Mouse (Mus musculus): ENCODE measurements at regions not wholly inside any gene's neighbourhood (a gene's known extent, or its start where the extent isn't known, plus 50 kb on each side); places are given as distances from the start of the nearest gene placed in this dataset.

DNA sequence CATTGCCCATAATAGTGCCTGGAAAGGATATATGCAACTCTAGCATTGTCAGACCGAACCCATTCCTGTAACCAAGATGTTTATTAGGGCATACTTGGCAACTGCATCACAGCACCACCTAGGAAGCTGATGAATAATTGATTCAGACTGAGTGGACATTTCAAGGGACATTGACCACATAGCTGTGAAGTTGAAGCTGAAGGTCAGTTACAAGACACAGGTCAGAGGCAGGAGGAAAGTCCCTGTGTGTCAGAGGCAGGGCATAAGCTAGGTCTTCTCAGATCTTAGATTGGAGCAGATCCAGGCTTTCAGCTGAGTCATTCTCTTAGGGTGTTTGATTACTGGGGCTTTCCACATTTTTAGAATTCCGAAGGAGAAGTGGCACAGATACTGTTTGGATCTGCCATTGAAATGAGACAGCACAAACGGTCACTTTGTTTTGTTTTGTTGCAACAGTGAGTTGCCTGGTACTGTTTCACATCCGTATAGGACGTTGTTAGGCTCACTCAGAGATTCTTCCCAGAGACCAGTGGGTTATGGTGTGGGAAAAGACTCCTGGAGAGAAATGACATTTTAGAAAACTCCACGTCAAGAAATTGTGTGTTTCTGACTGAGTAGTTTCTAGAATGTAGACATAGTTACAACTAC, 2055.2 kb upstream of the 5930422O12Rik start:
- H3K27ac ChIP-seq (ENCODE audit: low read depth, low read length), result no peak overlapping the region
- no peak overlapping the region for H3K4me3 ChIP-seq (ENCODE audit: low read depth, low read length)
- H3K4me1 ChIP-seq (replicated peaks; ENCODE audit: control insufficient read depth, insufficient read depth, low read length), result 0 out of 2 replicates have a peak, but pooled peaks cover 2% of the 10 kb centered on the region
- no peaks in the 10 kb centered on the region for H3K9me3 ChIP-seq (ENCODE audit: control insufficient read depth, low read length)
- H3K27me3 ChIP-seq (ENCODE audit: control insufficient read depth, insufficient read depth, low read length), result no peaks in the 10 kb centered on the region
- ATAC-seq (ENCODE audit: low FRiP score), result no peak
- no peak overlapping the region for H3K9ac ChIP-seq (ENCODE audit: low read depth, low read length)
- DNase-seq (ENCODE audit: low spot score), result no peak
- H3K36me3 ChIP-seq (ENCODE audit: control insufficient read depth, insufficient read depth, low read length), result no peaks in the 10 kb centered on the region
- H3K4me2 ChIP-seq (replicated peaks; ENCODE audit: low read depth, low read length), result no peak overlapping the region
- 80% methylated on average over 6 of the region's 6 CpGs for WGBS

DNA sequence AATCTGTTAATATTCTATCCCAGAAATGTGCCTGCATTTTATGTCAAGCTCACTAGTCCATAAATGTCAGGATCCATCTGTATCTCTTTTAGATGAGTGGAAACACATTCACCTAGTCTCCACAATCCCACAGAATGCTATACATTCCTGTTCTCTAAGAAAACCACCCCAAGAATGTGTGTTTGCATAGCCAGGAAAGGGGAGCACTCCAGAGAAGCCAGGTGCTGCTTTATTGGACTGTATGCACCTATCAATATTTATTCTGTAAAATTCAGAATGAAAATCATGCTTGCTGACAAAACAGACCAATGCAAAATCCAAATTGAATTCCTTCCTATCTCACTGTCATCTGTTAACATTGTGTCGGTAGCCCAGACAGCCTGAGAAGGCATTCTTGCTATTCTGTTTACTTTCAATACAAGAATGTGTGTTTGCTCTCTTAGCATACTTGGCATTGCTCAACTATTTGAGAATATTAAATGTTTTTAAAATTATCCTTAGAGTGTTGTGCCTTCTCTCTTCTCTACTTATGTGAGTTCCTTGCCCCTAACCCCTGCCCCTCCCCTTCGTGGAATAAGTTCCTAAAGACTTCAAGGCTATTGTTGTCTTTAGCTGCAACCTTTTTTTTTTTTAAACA, 2050.7 kb upstream of the 5930422O12Rik start:
- Histone ChIP-seq H3K9me3 (ENCODE audit: control insufficient read depth, low read length) (no peaks in the 10 kb centered on the region), H3K4me2 (replicated peaks; ENCODE audit: low read depth, low read length) (no peak overlapping the region), H3K4me3 (ENCODE audit: low read depth, low read length) (no peak overlapping the region), H3K27me3 (ENCODE audit: control insufficient read depth, insufficient read depth, low read length) (no peaks in the 10 kb centered on the region), H3K4me1 (replicated peaks; ENCODE audit: control insufficient read depth, insufficient read depth, low read length) (no peaks in the 10 kb centered on the region), H3K36me3 (ENCODE audit: control insufficient read depth, insufficient read depth, low read length) (no peaks in the 10 kb centered on the region), H3K9ac (ENCODE audit: low read depth, low read length) (no peak overlapping the region), H3K27ac (ENCODE audit: low read depth, low read length) (no peak overlapping the region)
- ATAC-seq (ENCODE audit: low FRiP score), result no peak
- WGBS, result 86% methylated on average over 2 of the region's 2 CpGs
- no peak for DNase-seq (ENCODE audit: low spot score)

GRCm38 (mm10) chr8:31404811-31405210, 2023.7 kb upstream of the 5930422O12Rik start:
- no peak overlapping the region for H3K4me3 ChIP-seq (ENCODE audit: low read depth, low read length)
- no peaks in the 10 kb centered on the region for H3K27me3 ChIP-seq (ENCODE audit: control insufficient read depth, insufficient read depth, low read length)
- no peak for ATAC-seq (ENCODE audit: low FRiP score)
- 88% methylated on average over 3 of the region's 3 CpGs for WGBS
- no peak overlapping the region for H3K9ac ChIP-seq (ENCODE audit: low read depth, low read length)
- no peaks in the 10 kb centered on the region for H3K4me1 ChIP-seq (replicated peaks; ENCODE audit: control insufficient read depth, insufficient read depth, low read length)
- no peak overlapping the region for H3K4me2 ChIP-seq (replicated peaks; ENCODE audit: low read depth, low read length)
- no peaks in the 10 kb centered on the region for H3K36me3 ChIP-seq (ENCODE audit: control insufficient read depth, insufficient read depth, low read length)
- no peaks in the 10 kb centered on the region for H3K9me3 ChIP-seq (ENCODE audit: control insufficient read depth, low read length)
- no peak for DNase-seq (ENCODE audit: low spot score)
- H3K27ac ChIP-seq (ENCODE audit: low read depth, low read length), result no peak overlapping the region

DNA sequence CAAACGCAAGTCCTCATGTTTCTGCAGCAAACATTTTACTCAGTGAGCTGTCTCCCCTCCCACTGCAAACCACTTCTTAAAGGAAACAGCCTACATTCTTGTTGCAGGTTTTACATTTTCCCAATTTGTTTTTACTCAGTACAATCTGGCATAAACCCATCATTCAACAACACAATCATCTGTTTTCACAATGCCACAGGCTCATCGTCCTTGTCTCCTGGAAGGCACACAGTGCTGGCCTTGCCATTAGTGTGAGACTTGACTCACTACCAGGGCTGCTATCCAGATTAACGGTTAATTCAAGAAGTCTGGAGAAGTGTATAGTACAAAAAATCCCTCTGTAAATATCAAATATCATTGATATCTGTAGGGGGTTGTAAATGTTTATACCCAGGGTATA, 2006.3 kb upstream of the 5930422O12Rik start:
- Histone ChIP-seq H3K4me2 (replicated peaks; ENCODE audit: low read depth, low read length) (no peak overlapping the region), H3K4me1 (replicated peaks; ENCODE audit: control insufficient read depth, insufficient read depth, low read length) (no peaks in the 10 kb centered on the region), H3K9me3 (ENCODE audit: control insufficient read depth, low read length) (no peaks in the 10 kb centered on the region), H3K9ac (ENCODE audit: low read depth, low read length) (no peak overlapping the region), H3K36me3 (ENCODE audit: control insufficient read depth, insufficient read depth, low read length) (no peaks in the 10 kb centered on the region), H3K27me3 (ENCODE audit: control insufficient read depth, insufficient read depth, low read length) (no peaks in the 10 kb centered on the region), H3K4me3 (ENCODE audit: low read depth, low read length) (no peak overlapping the region), H3K27ac (ENCODE audit: low read depth, low read length) (no peak overlapping the region)
- WGBS, result 72% methylated on average over 3 of the region's 3 CpGs
- no peak for DNase-seq (ENCODE audit: low spot score)
- no peak for ATAC-seq (ENCODE audit: low FRiP score)

DNA sequence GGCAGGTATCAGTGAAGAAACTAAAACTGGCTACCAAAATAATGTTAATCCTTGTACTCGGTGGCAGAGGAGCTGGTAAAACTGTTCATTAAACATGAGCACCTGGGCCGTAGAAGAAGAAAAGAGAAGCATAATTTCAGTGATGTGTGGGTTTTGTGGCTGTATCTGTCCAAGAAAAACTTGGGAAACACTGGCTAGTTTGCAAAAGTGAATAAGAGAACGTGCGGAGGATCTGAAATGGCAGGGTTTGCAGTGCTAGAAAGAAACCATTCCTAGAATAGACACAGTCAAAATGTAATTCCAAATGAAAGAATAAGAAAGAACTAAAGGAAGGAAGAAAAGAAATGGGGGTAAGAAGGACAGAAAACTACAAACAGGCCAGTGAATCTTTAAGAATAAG, 2000.8 kb upstream of the 5930422O12Rik start:
- no peak overlapping the region for H3K9ac ChIP-seq (ENCODE audit: low read depth, low read length)
- WGBS, result 94% methylated on average over 4 of the region's 4 CpGs
- DNase-seq (ENCODE audit: low spot score) (no peak), ATAC-seq (ENCODE audit: low FRiP score) (no peak)
- H3K36me3 ChIP-seq (ENCODE audit: control insufficient read depth, insufficient read depth, low read length), result no peaks in the 10 kb centered on the region
- no peaks in the 10 kb centered on the region for H3K9me3 ChIP-seq (ENCODE audit: control insufficient read depth, low read length)
- no peak overlapping the region for H3K4me3 ChIP-seq (ENCODE audit: low read depth, low read length)
- H3K27ac ChIP-seq (ENCODE audit: low read depth, low read length), result no peak overlapping the region
- H3K4me1 ChIP-seq (replicated peaks; ENCODE audit: control insufficient read depth, insufficient read depth, low read length), result no peaks in the 10 kb centered on the region
- H3K27me3 ChIP-seq (ENCODE audit: control insufficient read depth, insufficient read depth, low read length), result no peaks in the 10 kb centered on the region
- no peak overlapping the region for H3K4me2 ChIP-seq (replicated peaks; ENCODE audit: low read depth, low read length)

DNA sequence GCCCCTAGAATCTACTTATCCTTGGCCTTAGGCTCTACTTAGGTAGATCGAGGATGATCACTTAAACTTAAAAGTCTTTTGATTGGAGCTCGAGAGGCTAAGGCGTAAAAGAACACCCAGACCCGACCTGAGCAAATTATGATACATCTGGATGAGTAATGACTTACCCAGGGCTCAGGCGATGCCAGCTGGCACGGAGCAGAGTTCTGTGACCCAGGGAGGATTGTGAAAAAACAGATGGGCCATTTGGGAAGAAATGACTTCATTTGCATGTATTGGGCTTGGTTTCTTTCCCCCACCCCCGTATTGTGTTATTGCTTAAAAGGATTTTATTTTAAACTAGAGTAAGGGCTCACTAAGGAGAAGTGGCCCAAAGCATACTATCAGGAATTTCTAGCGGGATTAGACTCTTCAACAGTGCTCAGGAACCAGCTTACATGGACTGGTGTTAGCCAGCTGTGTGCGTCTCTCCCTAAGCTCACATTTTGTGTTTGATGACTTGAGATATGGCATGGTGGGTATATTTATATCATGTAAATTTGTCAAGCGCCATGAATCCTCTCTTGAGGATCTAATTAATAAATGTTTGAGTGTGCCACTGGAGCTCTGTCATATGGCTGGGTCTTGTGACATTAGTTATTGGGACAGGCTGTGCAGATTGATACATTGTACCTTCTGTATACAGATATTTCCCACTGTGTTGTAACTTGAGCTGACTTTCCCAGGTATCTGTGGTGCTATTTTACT, 1991.9 kb upstream of the 5930422O12Rik start:
- Histone ChIP-seq H3K9ac (ENCODE audit: low read depth, low read length) (no peak overlapping the region), H3K36me3 (ENCODE audit: control insufficient read depth, insufficient read depth, low read length) (no peaks in the 10 kb centered on the region), H3K4me3 (ENCODE audit: low read depth, low read length) (no peak overlapping the region), H3K27me3 (ENCODE audit: control insufficient read depth, insufficient read depth, low read length) (no peaks in the 10 kb centered on the region), H3K4me1 (replicated peaks; ENCODE audit: control insufficient read depth, insufficient read depth, low read length) (no peaks in the 10 kb centered on the region), H3K4me2 (replicated peaks; ENCODE audit: low read depth, low read length) (no peak overlapping the region), H3K9me3 (ENCODE audit: control insufficient read depth, low read length) (no peaks in the 10 kb centered on the region), H3K27ac (ENCODE audit: low read depth, low read length) (no peak overlapping the region)
- WGBS, result 84% methylated on average over 10 of the region's 10 CpGs
- DNase-seq (ENCODE audit: low spot score) (no peak), ATAC-seq (ENCODE audit: low FRiP score) (no peak)

- Histone ChIP-seq H3K27me3 (ENCODE audit: control insufficient read depth, insufficient read depth, low read length) (no peaks in the 10 kb centered on the region), H3K27ac (ENCODE audit: low read depth, low read length) (no peak overlapping the region), H3K9me3 (ENCODE audit: control insufficient read depth, low read length) (no peaks in the 10 kb centered on the region), H3K4me3 (ENCODE audit: low read depth, low read length) (no peak overlapping the region), H3K36me3 (ENCODE audit: control insufficient read depth, insufficient read depth, low read length) (no peaks in the 10 kb centered on the region), H3K4me2 (replicated peaks; ENCODE audit: low read depth, low read length) (no peak overlapping the region), H3K9ac (ENCODE audit: low read depth, low read length) (no peak overlapping the region), H3K4me1 (replicated peaks; ENCODE audit: control insufficient read depth, insufficient read depth, low read length) (no peaks in the 10 kb centered on the region)
- 30% methylated on average over 1 of the region's 1 CpGs for WGBS
- ATAC-seq (ENCODE audit: low FRiP score) (no peak), DNase-seq (ENCODE audit: low spot score) (no peak)
These were observed 1983.7 kb upstream of the 5930422O12Rik start for GRCm38 (mm10) chr8:31444834-31445233.

DNA sequence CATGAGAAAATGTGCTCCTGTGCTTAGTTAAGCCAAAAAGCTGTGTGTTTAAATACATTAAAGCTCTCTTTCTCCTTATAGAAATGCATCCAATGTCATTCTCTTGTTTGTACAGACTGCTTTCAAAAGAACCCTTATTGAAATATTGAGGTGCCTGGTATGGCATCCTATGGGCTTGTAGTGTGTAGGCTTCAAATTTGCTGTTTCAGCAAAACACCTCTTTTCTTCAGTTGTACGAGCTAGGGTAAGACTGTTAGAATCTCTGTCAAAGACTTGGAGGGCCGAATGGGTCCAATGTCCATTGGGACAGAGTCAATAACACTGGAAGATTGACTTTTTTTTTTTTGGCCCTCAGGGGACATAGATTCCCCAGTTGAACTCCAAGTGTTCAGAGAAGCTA, 1980.5 kb upstream of the 5930422O12Rik start:
- WGBS, result 83% methylated on average over 2 of the region's 2 CpGs
- Histone ChIP-seq H3K27me3 (ENCODE audit: control insufficient read depth, insufficient read depth, low read length) (no peaks in the 10 kb centered on the region), H3K27ac (ENCODE audit: low read depth, low read length) (no peak overlapping the region), H3K4me1 (replicated peaks; ENCODE audit: control insufficient read depth, insufficient read depth, low read length) (no peaks in the 10 kb centered on the region), H3K36me3 (ENCODE audit: control insufficient read depth, insufficient read depth, low read length) (no peaks in the 10 kb centered on the region), H3K4me3 (ENCODE audit: low read depth, low read length) (no peak overlapping the region), H3K9ac (ENCODE audit: low read depth, low read length) (no peak overlapping the region), H3K4me2 (replicated peaks; ENCODE audit: low read depth, low read length) (no peak overlapping the region), H3K9me3 (ENCODE audit: control insufficient read depth, low read length) (no peaks in the 10 kb centered on the region)
- ATAC-seq (ENCODE audit: low FRiP score), result no peak
- no peak for DNase-seq (ENCODE audit: low spot score)

Measured in hindbrain, embryonic 11.5 days (tissue).